Mouse (Mus musculus) adipocyte (in vitro differentiated cells): ENCODE results near the gene Efhd1.
A peak's percentile ranks its signal among the peaks of the same experiment; 100 is the strongest.

Experiments
- DNase-seq: peaks from one replicate; pipeline ENCODE4 v3.0.0-alpha.2; 2016; ENCODE audit warnings: low spot score

Gene Efhd1

DNA sequence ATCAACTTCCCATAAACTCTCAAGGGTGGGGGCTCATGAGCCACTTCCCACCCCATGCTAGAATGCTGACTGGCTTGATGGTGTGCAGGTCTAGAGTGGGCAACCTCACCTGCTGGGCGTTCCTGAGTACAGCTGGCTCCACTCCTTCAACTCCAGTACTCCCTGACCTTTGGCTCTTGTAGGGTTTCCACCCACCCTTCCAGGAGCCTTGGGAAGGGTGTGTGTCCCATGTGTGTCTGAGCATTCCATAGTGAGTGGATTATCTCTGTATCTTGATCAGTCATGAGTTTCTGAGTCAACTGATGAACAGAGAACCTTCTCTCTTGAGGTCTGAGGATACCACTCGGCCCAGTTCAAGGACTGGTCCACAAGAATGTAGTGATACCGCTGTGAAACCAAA, 44.8 kb downstream of the Efhd1 start:
- no peak for DNase-seq

DNA sequence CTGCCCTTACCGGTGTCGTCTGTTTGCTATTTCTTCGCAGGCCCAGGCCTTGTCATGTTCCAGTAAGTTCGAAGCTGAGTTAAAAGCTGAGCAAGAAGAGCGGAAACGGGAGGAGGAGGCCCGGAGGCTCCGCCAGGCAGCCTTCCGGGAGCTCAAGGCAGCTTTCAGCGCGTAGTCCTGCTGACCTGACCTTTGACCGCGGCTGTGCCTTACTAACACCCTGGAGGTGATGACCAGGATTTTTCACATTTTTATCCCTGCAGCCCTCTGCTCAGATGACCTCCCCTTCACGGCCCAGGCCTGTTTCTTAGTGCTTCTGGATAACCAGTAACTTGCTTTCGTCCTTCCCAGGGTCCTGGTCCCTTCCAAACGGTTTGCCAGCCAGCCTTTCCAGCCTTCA, 45.5 kb downstream of the Efhd1 start:
- no peak for DNase-seq

DNA sequence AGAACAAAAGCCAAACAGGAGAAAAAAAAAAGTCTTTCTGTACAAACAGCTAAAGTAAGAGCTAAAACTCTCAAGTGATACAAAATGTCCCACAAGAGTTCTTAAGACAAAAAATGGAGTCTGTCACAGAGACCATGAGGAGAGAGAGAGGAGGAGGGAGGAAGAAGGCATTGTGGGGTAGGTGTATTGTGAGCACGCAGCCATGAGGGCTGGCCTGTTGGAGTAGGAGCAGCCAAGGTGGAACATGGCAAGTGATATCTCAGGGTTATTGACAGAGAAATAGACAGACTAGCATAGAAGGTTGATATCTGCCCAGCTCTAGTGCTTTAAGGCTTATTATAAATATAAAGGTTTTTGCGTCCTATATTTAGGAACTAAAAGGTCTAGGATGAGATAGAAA, 48.5 kb downstream of the Efhd1 start:
- DNase-seq, result no peak

DNA sequence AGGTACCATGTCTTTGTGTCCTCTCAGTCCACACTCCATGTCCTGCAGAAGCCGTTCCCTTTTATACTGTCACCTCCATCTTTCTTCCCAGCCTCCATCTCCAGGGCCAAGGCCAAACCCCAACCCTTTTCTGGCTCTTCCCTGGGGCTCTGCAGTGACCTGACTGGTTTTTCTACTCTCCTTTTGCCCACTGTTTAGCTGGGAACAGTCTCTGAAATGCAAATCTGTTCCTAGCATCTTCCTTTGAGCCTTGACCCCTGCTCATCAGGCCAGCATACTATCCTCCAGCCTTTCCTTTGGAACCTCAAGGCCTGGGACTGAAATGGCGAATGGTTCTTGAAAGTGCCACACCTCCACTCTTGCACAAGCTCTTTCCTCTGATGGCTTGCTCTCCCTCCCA, 49.0 kb downstream of the Efhd1 start:
- no peak for DNase-seq

DNA sequence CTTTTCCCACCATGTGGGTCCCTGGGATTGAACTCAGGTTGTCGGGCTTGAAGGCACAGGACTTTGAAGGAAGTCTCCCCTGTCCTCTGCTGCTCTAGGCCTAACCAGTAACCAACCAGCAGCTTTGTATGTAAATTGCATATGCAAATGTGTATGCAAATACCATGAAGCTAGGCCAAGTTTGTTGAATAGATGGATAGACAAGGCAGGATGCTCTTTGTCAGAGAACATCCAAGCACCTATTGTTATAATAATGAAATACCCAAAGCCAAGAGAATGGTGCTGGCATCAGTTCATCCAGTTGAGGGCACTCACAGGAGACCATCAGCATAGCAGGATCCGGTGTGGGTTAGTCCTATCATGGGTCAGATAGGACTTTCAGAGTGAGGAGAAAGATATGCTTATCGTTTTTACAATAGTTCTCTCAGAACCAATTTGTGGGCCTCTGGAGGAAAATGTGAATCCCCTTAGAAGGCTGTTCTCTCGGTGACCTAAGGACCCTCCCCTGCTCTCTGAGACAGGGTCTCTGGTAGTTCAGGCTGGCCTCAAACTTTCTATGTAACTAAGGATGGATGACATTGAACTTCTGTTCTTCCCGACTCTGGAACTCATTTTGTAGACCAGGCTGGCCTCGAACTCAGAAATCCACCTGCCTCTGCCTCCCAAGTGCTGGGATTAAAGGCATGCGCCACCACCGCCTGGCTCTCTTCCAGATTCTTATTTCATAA, 49.8 kb downstream of the Efhd1 start:
- no peak for DNase-seq

DNA sequence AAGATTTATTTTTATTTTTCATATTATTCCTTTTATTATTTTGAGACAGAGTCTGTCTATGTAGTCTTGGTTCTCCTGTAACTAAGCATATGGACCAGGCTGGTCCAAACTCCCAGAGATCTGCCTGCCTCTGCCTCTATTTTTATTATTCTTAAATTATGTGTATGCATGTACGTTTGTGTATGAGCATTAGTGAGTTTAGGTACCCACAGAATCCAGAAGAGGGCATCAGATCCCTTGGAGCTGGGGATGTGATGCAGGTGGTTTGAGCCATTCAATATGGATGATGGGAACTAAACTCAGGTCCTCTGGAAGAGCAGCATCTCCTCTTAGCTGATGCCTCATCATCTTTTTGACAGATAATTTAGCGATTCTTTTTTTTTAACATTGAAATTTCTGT, 51.3 kb downstream of the Efhd1 start:
- DNase-seq, result no peak

DNA sequence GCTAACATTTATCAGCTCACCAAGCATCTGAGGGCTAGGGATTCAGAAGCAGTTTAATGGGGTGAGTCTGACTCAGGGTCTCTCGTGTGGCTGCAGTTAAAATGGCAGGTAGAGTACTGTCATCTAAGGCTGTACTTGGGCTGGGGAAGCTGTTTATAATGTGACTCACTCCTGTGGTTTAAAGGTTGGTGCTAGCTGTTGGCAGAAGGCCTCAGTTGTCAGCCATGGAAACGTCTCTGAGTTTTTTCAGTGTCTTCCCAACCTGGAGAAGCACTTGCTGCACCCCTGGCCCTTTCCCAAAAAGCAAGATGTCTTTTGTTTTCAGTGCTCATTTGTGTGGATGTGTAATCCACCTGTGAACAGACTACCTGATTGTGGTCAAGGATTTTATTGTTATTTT, 51.7 kb downstream of the Efhd1 start:
- DNase-seq, result peak; percentile 28

DNA sequence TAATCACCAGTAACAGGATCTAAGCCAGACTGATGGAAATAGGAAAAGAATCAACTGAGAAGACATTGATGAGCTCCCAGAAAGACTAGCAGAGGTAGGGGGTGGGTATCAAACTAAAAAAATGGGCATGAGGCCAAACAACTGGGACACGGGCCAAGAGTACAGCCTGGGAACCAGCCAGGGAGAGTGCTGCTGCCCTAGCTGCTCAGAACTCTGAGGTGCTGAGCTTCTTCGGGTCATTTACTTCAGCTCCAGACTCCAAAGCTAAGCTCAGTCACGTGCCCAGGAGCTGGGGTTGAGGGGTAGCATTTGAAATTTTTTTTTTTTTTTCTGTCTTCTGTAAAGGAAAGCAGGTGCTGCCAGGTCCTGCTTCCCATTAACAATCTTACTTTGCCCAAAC, 52.5 kb downstream of the Efhd1 start:
- DNase-seq, result peak; percentile 59

DNA sequence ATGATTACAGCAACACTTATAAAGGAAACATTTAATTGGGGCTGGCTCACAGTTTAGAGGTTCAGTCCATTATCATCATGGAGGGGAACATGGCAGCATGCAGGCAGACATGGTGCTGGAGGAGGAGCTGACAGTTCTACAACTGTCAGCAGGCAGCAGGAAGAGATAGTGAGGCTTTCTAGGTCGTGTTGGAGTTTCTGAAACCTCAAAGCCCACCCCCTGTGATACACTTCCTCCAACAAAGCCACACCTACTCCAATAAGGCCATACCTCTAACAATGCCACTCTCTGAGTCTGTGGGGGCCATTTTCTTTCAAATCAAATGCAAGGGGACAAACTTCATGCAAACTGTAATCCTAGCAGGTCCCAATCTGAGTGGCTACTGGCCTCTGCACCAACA, 56.9 kb downstream of the Efhd1 start:
- DNase-seq, result no peak

DNA sequence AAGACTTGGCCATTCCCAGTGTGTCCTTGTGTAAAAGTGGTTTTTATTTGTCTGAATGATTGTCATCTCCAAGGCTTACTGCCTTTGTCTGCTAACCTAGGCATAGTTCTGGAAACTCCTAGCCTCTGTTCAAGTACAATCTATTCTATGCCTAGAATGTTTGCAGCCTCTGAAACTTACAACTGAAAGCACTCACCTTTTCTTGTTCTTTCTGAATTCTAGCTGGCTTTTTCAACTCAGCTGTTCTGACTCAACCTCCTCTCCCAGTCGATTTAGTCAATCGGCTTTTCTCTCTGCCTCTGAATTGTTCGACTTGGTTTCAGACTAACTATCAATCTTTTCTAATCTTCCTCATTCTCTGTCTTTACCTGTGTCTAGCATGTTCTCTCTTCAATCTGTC, 58.6 kb downstream of the Efhd1 start:
- DNase-seq, result no peak

DNA sequence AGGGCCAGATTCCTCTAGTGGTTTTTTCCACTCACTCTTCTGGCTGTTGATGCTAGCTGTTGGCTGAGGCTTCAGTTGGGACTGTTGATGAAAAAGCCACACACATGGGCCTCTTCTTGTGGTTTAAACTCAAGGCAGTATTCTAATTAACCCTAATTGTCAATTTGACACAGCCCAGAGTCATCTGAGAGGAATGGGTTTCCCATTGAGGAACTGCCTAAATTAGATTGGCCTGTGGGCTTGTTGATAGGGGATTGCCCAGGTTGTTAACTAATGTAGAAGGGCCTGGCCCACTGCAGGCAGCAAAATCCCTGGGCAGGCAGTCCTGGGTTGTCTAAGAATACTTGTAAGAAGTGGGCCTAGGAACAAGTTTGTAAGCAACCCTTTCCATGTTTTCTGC, 60.5 kb downstream of the Efhd1 start:
- DNase-seq, result no peak

DNA sequence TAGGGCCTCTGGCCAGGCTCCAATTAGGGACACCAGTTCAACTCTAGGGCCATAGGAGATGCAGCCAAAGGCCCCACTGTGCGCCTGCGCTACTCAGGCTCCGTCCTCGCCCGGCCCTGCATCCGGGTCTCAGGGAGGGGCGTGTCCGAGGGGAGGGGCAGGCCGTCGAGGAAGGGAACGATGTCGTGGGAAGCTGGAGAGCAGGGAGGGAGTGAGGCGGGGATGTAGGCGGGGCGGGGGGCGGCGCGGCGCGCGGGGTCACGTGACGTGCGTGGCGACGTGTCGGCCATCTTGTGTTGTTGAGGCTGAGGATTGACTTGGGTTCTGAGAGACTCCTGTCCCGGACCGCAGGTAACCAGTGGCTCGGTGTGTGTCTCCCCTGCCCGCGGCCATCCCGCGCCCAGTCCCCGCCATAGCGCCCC, 62.6 kb downstream of the Efhd1 start, which contains the start of gene Gigyf2:
Gene Gigyf2, plus strand, starts transcription at position 257 of the 422 bp plus-strand sequence.
- peak; percentile 99 for DNase-seq

DNA sequence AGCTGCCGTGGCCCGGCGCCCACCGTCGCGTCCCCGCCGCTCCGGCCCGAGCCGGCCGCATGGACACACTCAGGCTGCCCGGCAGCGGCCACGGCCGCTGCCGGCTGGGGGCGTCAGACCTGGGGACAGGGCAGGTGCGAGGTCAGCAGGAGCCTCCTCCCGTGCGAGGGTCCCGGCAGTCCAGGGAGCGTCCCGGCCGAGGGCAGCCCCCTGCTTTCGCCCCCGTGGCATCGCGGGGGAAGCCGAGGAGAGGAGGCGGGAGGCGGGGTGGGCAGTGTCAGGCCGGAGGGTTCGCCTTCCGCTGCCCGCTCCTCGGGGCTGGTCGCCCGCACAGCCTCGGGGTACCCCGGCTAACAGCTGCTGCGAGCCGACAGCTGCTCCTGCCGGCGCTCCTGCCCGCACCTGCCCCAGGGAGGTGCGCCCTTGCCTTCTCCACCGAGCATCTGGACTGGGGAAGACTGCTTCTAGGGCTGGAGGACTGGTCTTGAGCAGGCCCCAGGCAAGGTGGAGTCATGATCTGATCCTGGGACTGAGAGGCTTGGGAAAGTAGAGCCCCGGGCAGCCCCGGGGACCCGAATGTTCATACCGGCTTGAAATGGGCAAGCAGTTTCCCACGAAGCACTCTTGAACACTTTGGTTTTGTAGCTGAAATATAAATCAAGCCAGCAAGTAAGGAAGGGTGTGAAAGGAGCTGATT, 63.1 kb downstream of the Efhd1 start:
- peak; percentile 42 for DNase-seq

DNA sequence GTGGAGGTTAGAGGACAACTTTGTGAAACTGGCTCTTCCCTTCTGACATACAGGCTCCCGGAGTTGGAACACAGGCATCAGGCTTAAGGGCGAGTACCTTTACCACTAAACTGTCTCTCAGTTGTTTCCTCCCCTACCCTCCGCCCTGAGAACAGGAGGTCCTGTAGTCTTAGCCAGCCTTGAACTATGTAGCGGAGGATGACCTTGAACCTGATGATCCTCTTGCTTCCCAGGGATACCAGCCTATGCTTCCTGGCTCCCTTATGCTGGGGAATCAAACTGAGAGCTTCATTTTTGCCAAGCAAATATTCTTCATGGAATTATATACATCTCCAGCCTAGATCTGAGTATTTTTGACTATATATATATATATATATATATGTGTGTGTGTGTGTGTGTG, 67.6 kb downstream of the Efhd1 start:
- DNase-seq, result no peak

DNA sequence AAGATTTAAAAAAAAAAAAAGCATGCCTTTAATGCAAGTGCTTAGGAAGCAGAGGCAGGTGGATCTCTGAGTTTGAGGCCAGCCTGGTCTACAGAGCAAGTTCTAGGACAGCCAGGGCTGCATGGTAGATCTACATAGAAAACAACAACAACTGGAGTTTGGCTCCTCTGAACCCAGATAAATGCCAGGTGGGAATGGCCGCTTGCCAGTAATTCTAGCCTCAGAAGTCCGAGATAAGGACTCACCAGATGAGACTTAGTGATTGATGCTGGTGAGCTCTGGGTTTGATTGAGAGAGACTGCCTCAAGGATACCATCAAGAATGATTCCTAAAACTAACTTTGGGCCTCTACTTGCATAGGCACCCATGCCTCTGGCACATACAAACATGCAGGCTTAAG, 86.4 kb downstream of the Efhd1 start:
- no peak for DNase-seq

DNA sequence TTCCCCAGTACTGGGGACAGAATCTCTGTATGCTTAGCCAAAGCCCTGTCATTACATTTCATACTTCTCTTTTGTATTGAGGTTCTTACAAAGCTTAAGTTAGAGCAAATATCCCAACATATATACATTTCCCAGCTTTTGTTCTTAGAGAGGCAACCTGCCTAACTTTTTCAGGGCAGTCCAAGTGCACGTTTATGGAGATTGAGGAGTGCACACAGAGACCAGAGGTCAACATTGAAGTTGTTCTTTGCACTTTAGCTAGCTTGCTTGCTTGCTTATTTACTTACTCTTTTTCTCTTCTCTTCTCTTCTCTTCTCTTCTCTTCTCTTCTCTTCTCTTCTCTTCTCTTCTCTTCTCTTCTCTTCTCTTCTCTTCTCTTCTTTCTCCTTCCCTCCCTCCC, 96.1 kb downstream of the Efhd1 start:
- DNase-seq, result no peak
